Mouse (Mus musculus): ENCODE measurements around the gene Casc3. TPM values are rescaled to one million over a fixed set of nuclear protein-coding genes. Genes with fewer than 3 reads are reported as not detected.

The Casc3 gene
- polyA plus RNA-seq, 1 experiment = 3.3 TPM

DNA sequence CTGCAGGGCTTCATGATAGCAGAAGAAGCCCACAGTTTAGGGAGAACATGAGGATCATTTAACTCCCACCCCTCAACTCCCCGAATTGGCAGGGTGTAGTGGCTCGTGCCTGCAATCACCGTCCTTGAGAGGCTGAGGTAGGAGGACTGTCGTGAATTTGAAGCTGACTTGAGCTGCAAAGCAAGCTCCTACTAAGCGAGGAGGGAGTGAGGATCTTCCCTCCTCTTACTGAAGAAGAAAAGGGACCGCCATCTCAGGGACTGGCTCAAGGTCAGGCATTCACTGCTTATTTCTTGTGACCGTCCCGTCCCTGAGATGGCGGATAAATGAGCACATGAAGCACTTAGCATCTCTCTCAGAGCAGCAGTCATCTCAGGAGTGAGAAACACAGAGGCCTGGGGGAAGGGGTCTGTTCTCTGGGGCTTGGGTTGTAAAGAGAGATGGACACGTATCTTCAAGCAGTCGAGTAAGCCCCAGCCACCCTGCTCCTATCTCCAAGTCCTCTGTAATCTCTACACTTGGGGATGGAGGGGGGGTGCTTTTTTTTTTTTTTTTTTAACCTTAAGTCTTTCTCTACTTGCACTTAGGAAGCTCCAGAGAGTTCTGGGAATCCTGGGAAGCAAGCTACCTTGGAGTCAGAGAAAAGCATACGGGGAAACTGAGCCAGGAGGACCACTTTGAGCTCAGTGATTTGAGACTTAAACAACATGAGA lies 28.5 kb upstream of the Casc3 start:
- H3K4me3 ChIP-seq (replicated peaks) = no peak overlapping the region
- peaks cover 62% of the 10 kb centered on the region for H3K4me1 ChIP-seq (ENCODE audit: control insufficient read depth)
- TF ChIP-seq TAL1 (IDR thresholded peaks at IDR 0.05; ENCODE audit: low read length) = no peak
- no peak for TF ChIP-seq GATA1 (IDR thresholded peaks at IDR 0.05; ENCODE audit: low read length)
- H3K27me3 ChIP-seq (ENCODE audit: control insufficient read depth) = no peaks in the 10 kb centered on the region
- H3K36me3 ChIP-seq (ENCODE audit: control insufficient read depth) = peaks cover 2% of the 10 kb centered on the region
- H3K9me3 ChIP-seq (ENCODE audit: control insufficient read depth, low read length) = no peaks in the 10 kb centered on the region

DNA sequence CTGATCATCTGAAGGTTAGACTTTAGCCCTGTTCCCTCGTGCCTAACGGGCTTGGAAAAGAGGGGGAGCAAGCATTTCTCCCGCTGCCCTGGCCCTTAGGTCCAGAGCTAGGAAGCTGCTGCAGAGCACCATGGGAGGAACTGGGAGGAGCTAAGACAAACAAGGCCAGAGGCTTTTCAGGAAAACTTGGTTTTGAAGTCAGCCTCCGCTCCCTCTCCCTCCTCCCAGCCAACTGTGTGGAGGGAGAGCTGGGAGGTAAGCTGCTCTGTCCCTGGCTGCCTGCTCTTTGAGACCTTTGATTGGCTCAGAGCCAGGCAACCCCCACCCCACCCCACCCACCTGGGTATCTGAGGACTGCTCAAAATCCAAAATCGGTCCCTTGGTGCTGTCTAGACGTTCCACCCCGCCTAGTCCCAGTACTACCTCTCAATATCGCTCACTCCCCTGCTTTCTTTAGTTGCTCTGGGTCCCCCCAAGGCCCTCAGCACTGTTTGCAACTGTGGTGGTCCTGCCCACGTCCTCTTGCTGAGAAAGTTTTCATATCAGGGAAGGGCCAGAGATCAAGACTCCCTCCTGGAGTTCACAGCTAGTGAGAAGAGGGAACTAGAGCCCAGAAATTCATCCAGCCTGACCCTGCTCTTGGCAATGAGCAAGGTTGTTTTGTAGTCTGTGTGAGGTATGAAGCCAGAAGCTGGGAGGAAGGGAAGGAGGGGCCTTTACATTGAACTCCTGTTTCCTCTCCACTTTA lies 27.7 kb upstream of the Casc3 start:
- Histone ChIP-seq H3K9me3 (ENCODE audit: control insufficient read depth, low read length) (no peaks in the 10 kb centered on the region), H3K4me3 (replicated peaks) (no peak overlapping the region), H3K4me1 (ENCODE audit: control insufficient read depth) (peaks cover 60% of the 10 kb centered on the region), H3K27me3 (ENCODE audit: control insufficient read depth) (no peaks in the 10 kb centered on the region), H3K36me3 (ENCODE audit: control insufficient read depth) (no peaks in the 10 kb centered on the region)
- TF ChIP-seq GATA1 (IDR thresholded peaks at IDR 0.05; ENCODE audit: low read length) (no peak), TAL1 (IDR thresholded peaks at IDR 0.05; ENCODE audit: low read length) (no peak)

DNA sequence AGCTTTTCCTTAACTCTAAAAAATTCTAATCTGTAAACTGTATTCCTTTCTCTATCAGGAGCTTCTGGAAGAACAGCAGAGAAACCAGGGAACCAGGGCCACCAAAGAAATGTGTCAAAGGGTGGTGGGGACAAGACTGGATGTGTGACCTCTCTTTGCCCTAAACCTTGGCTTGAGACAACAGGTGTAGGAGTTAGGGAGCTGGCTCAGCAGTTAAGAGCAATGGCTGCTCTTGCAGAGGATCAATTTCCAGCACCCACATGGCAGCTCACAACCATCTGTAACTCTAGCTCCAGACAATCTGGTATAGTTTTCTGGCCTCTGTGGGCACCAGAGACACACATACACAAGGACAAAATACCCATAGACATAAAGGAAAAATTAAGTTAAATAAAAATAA lies 26.8 kb upstream of the Casc3 start:
- no peaks in the 10 kb centered on the region for H3K9me3 ChIP-seq (ENCODE audit: control insufficient read depth, low read length)
- peaks cover 59% of the 10 kb centered on the region for H3K4me1 ChIP-seq (ENCODE audit: control insufficient read depth)
- H3K27me3 ChIP-seq (ENCODE audit: control insufficient read depth) = peaks cover 4% of the 10 kb centered on the region
- TF ChIP-seq TAL1 (IDR thresholded peaks at IDR 0.05; ENCODE audit: low read length) (no peak), GATA1 (IDR thresholded peaks at IDR 0.05; ENCODE audit: low read length) (no peak)
- no peak overlapping the region for H3K4me3 ChIP-seq (replicated peaks)
- H3K36me3 ChIP-seq (ENCODE audit: control insufficient read depth) = no peaks in the 10 kb centered on the region

DNA sequence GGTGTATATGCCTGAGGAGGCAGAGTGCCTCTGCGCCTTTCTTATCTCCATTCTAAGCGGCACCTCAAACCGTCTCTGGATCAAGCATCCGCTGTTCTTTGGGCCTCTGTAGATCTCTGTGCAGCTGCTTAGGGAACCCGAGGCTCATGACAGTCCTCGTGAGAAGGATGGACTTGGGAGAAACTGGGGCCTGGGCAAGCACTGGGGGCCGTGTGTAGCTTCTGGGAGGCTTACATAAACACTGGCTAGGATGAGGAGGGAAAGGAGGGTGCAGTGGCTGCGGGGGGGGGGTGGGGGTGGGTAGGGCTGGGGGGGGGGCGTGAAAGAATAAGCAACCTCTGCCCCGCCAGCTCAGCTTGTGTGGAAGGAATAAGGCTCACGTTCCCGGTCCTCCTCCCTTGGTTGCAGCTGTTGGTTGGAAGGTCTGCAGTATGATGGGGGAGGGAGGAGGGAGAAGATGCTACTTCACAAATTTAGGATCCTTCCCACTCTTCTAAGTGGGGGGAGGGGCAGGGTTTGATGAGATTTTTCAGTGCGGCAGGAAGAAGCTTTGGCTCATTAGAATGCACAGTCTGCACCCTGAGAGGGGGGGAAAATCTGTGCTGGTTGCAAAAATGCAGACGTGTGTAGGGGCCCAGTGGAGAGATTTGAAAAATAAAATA lies 22.7 kb upstream of the Casc3 start:
- Histone ChIP-seq H3K4me1 (ENCODE audit: control insufficient read depth) (peaks cover 47% of the 10 kb centered on the region), H3K9me3 (ENCODE audit: control insufficient read depth, low read length) (no peaks in the 10 kb centered on the region), H3K36me3 (ENCODE audit: control insufficient read depth) (no peaks in the 10 kb centered on the region), H3K27me3 (ENCODE audit: control insufficient read depth) (peaks cover 21% of the 10 kb centered on the region), H3K4me3 (replicated peaks) (no peak overlapping the region)
- TF ChIP-seq TAL1 (IDR thresholded peaks at IDR 0.05; ENCODE audit: low read length) (no peak), GATA1 (IDR thresholded peaks at IDR 0.05; ENCODE audit: low read length) (no peak)

DNA sequence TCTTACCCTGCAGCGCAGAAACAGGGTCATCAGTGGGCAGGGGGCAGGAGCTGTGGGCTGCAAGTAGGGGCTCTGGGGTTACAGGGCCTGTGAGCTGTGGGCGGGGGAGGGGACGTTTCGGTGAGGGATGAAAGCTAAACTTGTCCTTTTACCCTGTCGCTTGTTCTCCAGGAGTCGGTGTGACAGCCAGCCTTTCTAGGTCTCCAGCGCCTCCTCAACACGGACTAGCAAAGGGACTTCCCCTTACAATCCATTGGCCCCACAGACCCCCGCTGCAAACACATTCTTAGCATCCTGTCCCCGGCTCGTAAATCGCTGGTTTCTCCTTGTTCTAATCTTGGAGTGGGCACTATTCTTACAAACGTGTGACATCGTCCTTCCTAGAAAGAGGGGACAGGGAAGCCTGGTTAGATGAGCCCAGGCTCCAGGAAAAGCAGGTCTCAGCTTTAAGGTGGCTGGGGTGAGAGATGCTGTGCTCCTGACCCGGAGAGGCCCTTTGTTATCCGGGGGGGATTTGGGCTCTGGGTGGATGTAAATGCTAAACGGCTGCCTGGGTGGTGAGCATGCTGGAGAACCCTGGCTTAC lies 22.0 kb upstream of the Casc3 start:
- TF ChIP-seq GATA1 (IDR thresholded peaks at IDR 0.05; ENCODE audit: low read length) = no peak
- TF ChIP-seq TAL1 (IDR thresholded peaks at IDR 0.05; ENCODE audit: low read length) = no peak
- no peaks in the 10 kb centered on the region for H3K9me3 ChIP-seq (ENCODE audit: control insufficient read depth, low read length)
- peaks cover 48% of the 10 kb centered on the region for H3K4me1 ChIP-seq (ENCODE audit: control insufficient read depth)
- peaks cover 21% of the 10 kb centered on the region for H3K27me3 ChIP-seq (ENCODE audit: control insufficient read depth)
- H3K36me3 ChIP-seq (ENCODE audit: control insufficient read depth) = no peaks in the 10 kb centered on the region
- peak overlapping the region; percentile 64 for H3K4me3 ChIP-seq (replicated peaks)

DNA sequence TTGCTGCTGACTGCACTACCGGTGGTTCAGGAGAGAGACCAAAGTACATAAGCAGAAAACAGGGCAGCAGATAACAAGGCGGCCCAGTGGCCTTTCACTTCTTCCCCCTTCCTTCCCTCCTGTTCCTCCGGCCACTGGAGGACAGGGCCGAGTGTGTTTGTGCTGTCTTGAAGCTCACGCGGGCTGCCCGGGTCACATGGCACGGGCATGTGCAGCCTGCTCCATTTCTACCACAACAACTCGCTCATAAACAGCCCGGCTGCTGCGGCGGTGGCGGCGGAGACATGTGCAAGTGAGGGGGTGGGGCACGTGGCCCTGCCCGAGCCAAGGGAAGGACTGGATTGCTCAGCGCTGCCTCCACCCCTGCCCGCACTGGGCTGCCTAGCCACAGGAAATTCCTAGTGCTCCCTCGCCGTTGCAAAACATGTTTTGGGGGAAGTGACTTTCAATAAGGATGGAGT lies 21.4 kb upstream of the Casc3 start:
- Histone ChIP-seq H3K27me3 (ENCODE audit: control insufficient read depth) (peaks cover 21% of the 10 kb centered on the region), H3K4me3 (replicated peaks) (peak overlapping the region; percentile 64), H3K36me3 (ENCODE audit: control insufficient read depth) (no peaks in the 10 kb centered on the region), H3K9me3 (ENCODE audit: control insufficient read depth, low read length) (no peaks in the 10 kb centered on the region), H3K4me1 (ENCODE audit: control insufficient read depth) (peaks cover 51% of the 10 kb centered on the region)
- TF ChIP-seq GATA1 (IDR thresholded peaks at IDR 0.05; ENCODE audit: low read length) = no peak
- no peak for TF ChIP-seq TAL1 (IDR thresholded peaks at IDR 0.05; ENCODE audit: low read length)

DNA sequence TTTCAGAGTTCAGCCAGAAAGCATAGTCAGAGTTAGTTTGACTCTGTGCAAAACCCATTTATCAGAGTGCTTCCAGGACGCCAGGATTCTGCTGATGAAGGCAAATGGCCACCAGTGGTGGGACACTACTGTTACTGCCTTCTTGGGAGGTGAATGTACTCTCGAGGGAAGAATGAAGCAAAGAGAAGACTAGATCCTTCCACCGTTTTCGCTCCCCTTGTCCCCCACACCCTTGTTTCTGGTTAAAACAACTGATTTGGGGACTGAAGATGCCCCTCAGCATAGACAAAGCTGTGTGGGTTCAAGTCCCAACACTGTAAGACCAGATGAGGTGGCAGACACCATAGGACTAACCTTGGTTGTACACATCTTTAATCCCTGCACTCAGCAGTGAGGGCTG lies 20.6 kb upstream of the Casc3 start:
- TF ChIP-seq TAL1 (IDR thresholded peaks at IDR 0.05; ENCODE audit: low read length) (no peak), GATA1 (IDR thresholded peaks at IDR 0.05; ENCODE audit: low read length) (no peak)
- peaks cover 21% of the 10 kb centered on the region for H3K27me3 ChIP-seq (ENCODE audit: control insufficient read depth)
- peaks cover 60% of the 10 kb centered on the region for H3K4me1 ChIP-seq (ENCODE audit: control insufficient read depth)
- no peak overlapping the region for H3K4me3 ChIP-seq (replicated peaks)
- H3K36me3 ChIP-seq (ENCODE audit: control insufficient read depth) = no peaks in the 10 kb centered on the region
- no peaks in the 10 kb centered on the region for H3K9me3 ChIP-seq (ENCODE audit: control insufficient read depth, low read length)

DNA sequence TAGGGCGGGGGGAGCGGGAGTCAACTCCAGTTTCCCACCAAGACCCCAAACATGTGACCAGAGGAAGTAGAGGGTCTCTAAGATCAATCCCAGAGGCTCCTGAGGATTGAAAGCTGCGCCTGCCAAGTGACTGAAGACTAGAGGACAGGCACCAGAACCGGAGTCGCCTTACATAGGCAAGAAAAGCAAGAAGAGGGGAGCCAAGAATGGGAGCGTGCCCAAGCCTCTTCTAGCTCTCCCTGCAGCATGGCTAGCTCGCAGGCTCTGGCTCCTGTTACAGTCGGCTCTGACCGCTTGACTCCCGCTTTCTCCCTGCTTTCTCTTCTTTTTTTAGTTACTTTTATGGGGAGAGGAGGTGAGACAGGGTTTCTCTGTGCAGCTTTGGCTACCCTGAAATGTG lies 19.5 kb upstream of the Casc3 start:
- Histone ChIP-seq H3K9me3 (ENCODE audit: control insufficient read depth, low read length) (no peaks in the 10 kb centered on the region), H3K36me3 (ENCODE audit: control insufficient read depth) (no peaks in the 10 kb centered on the region), H3K4me3 (replicated peaks) (no peak overlapping the region), H3K4me1 (ENCODE audit: control insufficient read depth) (peaks cover 70% of the 10 kb centered on the region), H3K27me3 (ENCODE audit: control insufficient read depth) (peaks cover 21% of the 10 kb centered on the region)
- TF ChIP-seq GATA1 (IDR thresholded peaks at IDR 0.05; ENCODE audit: low read length) (no peak), TAL1 (IDR thresholded peaks at IDR 0.05; ENCODE audit: low read length) (no peak)
